Mouse (Mus musculus): ENCODE data around the gene Crygc.

Crygc gene

GRCm38 (mm10) chr1:65073589-65073988, at the start of gene Crygc:
Crygc (minus strand) TSS chr1:65073689.
- no peak for DNase-seq (ENCODE audit: low spot score)

GRCm38 (mm10) chr1:65122574-65123372, 49.3 kb upstream of the Crygc start, which contains the start of gene D630023F18Rik:
D630023F18Rik (minus strand) TSS chr1:65123214.
- DNase-seq (ENCODE audit: low spot score), result no peak

GRCm38 (mm10) chr1:65119438-65119837, 45.9 kb upstream of the Crygc start, which contains the start of gene Gm28845:
Gm28845 (minus strand) TSS chr1:65119558.
- DNase-seq (ENCODE audit: low spot score), result no peak

GRCm38 (mm10) chr1:65118150-65118913, 44.8 kb upstream of the Crygc start:
- DNase-seq (ENCODE audit: low spot score), result no peak

- no peak for DNase-seq (ENCODE audit: low spot score)
Measured at GRCm38 (mm10) chr1:65113536-65114172, 40.2 kb upstream of the Crygc start.

- DNase-seq (ENCODE audit: low spot score), result no peak
Measured at GRCm38 (mm10) chr1:65112807-65113196, 39.3 kb upstream of the Crygc start.

GRCm38 (mm10) chr1:65112031-65112806, 38.7 kb upstream of the Crygc start:
- DNase-seq (ENCODE audit: low spot score), result peak; percentile 52

GRCm38 (mm10) chr1:65109756-65110435, 36.4 kb upstream of the Crygc start:
- DNase-seq (ENCODE audit: low spot score), result no peak

- no peak for DNase-seq (ENCODE audit: low spot score)
Measured at GRCm38 (mm10) chr1:65109196-65109595, 35.7 kb upstream of the Crygc start.

- DNase-seq (ENCODE audit: low spot score), result no peak
Measured at GRCm38 (mm10) chr1:65107654-65108279, 34.3 kb upstream of the Crygc start.

- DNase-seq (ENCODE audit: low spot score), result no peak
Measured at GRCm38 (mm10) chr1:65103273-65103672, 29.8 kb upstream of the Crygc start, which contains the start of gene Cryga. Cryga (minus strand) TSS chr1:65103373.

GRCm38 (mm10) chr1:65096953-65097352, 23.5 kb upstream of the Crygc start:
- no peak for DNase-seq (ENCODE audit: low spot score)

GRCm38 (mm10) chr1:65091566-65091965, 18.1 kb upstream of the Crygc start:
- DNase-seq (ENCODE audit: low spot score), result no peak

GRCm38 (mm10) chr1:65090370-65090769, 16.9 kb upstream of the Crygc start:
- DNase-seq (ENCODE audit: low spot score), result no peak

GRCm38 (mm10) chr1:65088567-65089356, 15.3 kb upstream of the Crygc start:
- DNase-seq (ENCODE audit: low spot score), result no peak

GRCm38 (mm10) chr1:65082188-65082587, 8.7 kb upstream of the Crygc start, which contains the start of gene Crygb:
Crygb (minus strand) TSS chr1:65082288.
- no peak for DNase-seq (ENCODE audit: low spot score)

GRCm38 (mm10) chr1:65075607-65076006, 2.1 kb upstream of the Crygc start:
- no peak for DNase-seq (ENCODE audit: low spot score)

GRCm38 (mm10) chr1:65067842-65068241, 5.6 kb downstream of the Crygc start:
- no peak for DNase-seq (ENCODE audit: low spot score)

- DNase-seq (ENCODE audit: low spot score), result no peak
Measured at GRCm38 (mm10) chr1:65064201-65064600, 9.3 kb downstream of the Crygc start.

- no peak for DNase-seq (ENCODE audit: low spot score)
Measured at GRCm38 (mm10) chr1:65063352-65063751, 10.1 kb downstream of the Crygc start, which contains the start of gene Crygd. Crygd (minus strand) TSS chr1:65063452.

Measured in testis, postnatal 14 days (tissue).